Mouse (Mus musculus) WW6 (cell line): ENCODE results near the gene Maml1.
"Not testable (repeated sequence)": the region's sequence is repeated elsewhere in the genome, so short reads cannot be mapped to it uniquely, and the experiment has no call there.

ENCODE experiments used
- DNase-seq: peaks from one replicate; pipeline ENCODE4 v3.0.0-alpha.2; 2013; ENCODE audit warnings: low read depth, low spot score

The Maml1 gene

GRCm38 (mm10) chr11:50292190-50292855 is at the start of gene Maml1:
Maml1 (minus strand) TSS chr11:50292311.
- DNase-seq, result peak; percentile 99

DNA sequence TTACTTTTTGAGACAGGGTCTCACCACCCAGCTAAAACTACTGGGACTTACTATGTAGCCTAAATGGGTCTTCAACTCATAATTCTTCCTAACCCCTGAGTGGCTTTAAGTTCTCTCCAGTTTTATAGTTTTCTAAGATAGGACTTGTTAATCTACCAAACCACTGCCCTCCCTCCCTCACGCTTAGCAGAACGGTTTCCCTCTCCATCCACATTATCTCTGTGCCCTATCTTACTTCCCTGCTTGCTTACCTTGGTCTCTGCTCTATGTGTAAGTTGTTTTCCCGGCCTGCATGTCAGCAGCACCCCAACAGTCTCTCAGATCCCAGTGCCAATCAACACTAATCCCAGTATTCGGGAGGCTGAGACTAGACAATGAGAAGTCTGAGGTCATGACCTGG is 44.8 kb upstream of the Maml1 start:
- DNase-seq, result no peak

- no peak for DNase-seq
Measured at GRCm38 (mm10) chr11:50336126-50336525, 44.0 kb upstream of the Maml1 start.

DNA sequence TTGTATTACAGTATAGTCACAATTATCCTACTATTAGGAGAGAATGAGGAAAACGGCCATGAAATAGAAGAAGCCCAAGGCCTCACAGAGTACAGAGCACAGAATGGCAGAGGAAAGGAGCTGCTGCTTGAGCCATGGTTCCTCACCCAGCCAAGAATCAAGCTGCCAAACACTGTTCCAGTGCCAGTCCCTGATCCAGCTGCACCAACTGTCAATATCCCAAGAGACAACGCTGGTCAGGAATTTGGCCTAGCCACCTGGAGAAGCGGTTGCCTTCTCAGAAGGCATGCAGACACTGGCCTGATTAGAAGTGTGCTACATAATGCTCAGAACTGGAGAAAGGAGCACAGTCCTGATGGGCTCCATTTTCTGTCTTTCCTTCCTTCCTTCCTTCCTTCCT is 41.1 kb upstream of the Maml1 start:
- no peak for DNase-seq

- DNase-seq, result no peak
Measured at GRCm38 (mm10) chr11:50329378-50329777, 37.3 kb upstream of the Maml1 start.

- DNase-seq, result no peak
Measured at GRCm38 (mm10) chr11:50328075-50328625, 36.0 kb upstream of the Maml1 start.

DNA sequence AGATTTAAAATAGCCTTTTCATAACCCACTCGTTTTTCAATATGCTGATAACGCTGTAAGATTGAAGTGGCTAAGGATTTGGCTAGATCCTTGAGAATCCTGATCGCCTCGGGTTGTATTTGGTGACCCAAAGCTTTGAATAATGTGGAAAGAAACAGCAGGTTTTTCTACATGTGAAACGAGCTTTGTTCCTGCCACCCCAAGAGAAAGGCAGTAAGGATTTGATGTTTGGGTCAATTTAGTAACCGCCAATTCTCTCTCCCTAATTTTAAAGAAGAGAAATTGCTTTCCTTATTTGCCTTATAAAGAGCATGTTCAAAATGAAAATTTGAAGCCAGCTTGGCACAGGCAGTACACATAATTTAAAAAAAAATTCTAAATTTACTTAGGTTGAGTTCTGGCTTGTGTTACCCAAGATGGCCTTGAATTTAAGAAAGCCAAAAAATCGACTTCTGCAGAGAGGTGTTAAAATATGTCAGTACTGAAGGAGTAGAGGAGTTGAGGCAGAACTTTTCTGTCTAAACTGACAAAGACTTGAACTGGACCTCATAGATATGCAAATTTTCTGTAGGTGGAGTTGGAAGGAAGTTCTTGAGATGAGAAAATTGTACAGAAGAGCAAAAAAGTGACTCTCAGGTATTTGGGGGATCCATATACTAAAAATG is 34.3 kb upstream of the Maml1 start:
- no peak for DNase-seq

DNA sequence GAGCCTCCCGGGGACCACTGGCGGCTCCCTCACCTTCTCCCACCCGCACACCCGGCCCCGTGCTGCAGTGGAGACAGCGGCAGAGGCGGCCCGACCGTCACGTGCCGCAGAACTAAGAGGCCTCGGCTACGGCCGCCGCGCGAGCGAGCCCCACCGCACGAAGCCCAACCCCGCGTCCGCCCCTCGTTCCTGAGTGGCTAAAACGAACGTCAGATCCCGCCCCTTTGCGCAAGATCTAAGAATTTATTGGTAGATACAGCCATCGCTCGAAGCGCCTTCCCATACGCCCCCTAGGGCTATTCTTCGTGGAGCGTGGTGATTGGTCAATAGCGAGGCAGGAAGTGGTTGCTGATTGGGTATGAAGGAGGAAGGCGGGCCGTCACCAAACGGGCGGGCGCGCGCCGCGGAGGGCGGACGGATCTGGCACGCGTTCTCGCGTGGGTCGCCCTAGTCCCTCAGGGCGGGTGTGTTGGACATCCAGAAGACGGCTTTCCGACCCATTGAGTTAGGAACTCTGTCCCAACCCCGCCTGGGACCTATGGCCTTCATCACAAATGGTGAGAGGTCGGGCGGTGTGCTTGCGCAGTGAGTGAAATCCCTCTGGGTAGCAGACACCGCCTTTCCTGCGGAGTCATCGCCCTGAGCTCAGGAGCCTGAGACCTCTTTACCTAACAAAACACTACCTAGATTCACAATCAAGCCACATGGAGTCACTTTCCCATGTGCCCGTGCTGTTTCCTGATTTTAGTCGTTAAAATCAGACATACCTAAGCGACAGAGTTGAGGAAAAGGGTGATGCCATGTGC is 33.6 kb upstream of the Maml1 start, which contains the start of gene Canx:
Gene Canx (minus strand): TSS at position 178 of the 806 bp plus-strand sequence.
- peak; percentile 100 for DNase-seq

DNA sequence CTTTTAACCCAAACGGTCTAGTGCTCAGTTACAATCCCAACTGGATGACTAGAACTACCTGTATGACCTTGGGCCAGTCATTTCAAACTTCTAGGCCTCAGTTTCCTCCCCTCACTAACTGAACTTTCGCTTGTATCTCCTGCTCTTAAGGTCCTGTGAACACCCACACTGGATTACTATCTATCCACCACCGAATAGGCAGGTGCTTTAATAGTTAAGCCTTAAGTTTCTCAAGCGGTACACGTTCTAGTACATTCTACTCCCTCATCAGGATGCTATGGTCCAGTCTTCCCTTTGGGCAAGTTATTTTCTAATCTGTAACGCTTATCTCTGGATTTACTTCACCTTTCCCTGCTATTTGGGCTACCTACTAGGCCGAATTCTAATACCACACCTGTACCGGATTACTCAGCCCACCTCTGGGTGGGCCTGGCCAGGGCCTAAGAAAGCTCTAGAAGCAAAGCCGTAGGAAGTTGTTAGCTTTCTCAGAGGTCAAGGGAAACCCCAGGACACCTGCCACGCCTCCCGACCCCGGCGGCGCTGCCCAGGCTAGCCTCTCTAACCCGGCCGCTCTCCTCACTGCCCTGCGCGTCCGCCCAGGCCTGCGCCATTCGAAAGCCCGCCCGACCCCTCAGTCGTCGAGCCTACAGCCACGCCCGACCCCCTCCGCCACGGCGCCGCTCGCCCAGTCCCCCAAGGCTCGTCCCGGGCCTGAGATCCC is 32.8 kb upstream of the Maml1 start:
- no peak for DNase-seq

GRCm38 (mm10) chr11:50323843-50324242 is 31.7 kb upstream of the Maml1 start:
- no peak for DNase-seq

DNA sequence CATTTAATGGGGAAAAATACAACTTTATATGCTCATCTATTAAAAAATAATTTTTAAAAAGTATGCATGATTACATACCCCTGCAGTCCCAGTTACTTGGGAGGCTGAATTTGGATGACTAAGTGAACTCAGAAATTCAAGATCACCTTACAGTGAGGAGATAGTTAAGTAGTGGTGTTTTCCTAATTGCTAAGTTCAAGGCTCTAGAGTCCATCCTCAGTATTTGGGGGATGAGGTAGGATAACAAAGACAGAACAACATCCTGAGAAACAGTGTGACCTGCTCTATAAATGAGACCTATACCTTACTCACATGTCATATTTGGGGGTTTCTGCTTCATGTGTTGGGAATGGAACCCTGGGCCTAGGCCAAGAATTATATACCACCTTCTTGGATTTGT is 30.2 kb upstream of the Maml1 start:
- no peak for DNase-seq

- no peak for DNase-seq
Measured at GRCm38 (mm10) chr11:50321239-50321638, 29.1 kb upstream of the Maml1 start.

DNA sequence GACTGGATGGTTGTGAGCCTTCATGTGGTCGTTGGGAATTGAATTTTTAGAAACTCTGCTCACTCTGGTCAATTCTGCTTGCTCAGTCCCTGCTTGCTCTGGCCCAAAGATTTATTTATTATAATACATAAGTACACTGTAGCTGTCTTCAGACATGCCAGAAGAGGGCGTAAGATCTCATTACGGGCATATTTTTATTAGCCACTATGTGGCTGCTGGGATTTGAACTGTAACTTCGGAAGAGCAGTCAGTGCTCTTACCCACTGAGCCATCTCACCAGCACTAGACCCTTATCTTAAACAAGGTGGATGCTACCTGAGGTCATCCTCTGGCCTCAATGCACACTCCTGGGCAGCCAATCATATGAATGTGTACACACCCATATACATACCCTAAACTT is 27.2 kb upstream of the Maml1 start:
- not testable (repeated sequence) for DNase-seq

- no peak for DNase-seq
Measured at GRCm38 (mm10) chr11:50312803-50313202, 20.7 kb upstream of the Maml1 start.

DNA sequence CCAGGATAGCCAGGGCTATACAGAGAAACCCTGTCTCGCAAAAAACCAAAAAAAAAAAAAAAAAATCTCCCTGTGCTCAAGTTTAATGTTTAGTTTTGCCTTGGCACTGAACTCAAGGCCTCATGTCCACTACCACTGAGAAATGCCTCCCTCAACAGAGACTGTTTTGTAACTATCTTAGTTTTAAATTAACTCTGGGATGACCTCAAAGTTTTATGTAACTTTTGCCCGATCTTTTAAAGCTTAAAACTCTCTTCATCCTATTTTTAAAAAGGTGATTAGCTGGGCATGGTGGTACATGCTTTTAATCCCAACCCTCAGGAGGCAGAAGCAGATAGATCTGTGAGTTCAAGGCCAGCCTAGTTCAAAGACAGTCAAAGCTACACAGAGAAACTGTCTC is 11.3 kb upstream of the Maml1 start:
- no peak for DNase-seq

GRCm38 (mm10) chr11:50291321-50292165 is 568 bp downstream of the Maml1 start:
- DNase-seq, result peak; percentile 34

DNA sequence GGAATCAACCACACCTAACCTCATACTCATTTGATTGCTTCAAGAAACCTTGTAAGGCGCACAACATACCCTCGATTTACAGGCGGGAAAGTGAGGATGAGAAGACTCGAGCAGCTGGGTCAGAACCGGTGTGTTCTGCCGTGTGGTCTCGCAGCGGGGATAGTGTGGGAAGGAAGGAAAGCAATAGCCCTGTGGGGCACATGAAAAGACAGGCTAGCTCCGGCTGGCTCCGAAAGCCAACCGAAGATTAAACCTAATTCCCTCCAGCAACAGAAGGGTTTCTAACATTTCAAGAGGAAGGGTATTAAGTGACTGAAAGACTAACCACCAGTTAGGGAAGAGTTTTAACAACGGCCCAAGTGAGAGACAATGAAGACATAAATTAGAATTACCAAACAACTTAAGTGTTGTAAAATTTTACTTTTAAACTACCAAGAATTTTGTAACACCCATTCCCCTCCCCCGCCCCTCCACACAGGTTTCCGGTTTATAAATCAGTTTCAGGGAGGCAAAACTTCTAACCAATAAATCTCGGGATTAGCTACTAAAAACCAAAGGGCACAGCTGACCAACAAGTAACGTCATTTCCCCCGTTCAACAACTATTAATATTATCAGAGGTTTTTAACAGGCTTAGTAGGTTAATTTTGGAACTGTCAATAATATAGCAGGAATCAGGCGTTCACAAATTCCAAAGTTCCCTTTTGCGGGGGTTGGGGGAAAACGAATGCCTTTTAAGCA is 1.5 kb downstream of the Maml1 start:
- no peak for DNase-seq

DNA sequence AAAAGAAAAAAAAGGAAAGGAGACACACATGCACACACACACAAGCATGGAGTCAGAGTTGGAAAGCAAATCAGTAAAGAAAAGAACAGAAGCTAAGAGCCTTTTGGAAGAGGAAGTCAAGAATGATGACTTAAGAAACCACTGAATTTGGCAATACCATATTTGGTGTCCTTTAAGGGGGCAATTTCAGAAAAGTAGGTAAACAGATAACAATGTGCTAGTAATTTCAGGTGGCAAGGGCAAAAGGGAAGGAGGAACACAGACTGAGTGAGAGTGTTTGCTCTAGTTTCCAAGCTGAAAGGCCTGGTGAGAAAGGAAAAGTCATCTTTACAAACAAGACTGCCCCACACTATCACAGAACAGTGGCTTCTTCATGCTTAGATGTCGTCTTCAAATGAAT is 5.7 kb downstream of the Maml1 start:
- DNase-seq, result no peak

DNA sequence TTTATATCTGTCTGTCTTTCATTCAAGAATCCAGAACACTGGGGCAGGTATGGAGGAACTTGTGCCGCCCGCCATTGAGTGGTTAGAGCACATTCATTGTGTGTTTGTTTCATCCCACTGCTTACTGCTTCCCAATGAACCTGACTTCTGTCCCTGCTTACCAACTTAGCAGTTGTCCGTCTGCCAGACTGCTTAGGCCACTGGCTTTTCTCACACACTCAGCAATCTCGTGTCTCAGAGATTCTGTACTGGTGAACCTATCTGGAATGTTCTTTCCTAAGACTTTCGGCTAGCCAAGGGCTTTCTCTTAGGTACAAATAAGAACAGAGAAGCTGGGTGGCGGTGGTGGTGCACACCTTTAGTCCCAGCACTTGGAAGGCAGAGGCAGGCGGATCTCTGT is 6.4 kb downstream of the Maml1 start:
- no peak for DNase-seq

DNA sequence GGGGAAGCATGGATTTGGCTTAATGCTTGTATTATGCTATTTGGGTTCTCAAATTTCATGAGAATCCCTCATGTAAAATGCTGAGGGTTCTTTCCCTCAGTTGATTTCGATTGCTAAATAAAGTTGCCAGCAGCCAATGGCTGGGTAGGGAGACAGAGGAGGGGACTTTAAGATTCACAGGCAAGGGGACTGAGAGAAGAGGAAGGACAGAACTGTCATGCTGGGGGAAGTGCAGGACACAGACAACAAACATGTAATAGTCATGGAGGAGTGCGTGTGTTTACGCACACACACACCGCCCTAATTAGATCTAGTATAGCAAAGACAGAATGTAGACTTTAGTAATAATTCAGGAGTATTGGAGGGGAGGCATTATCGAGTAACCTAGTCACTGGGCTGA is 6.8 kb downstream of the Maml1 start:
- no peak for DNase-seq
